Mouse (Mus musculus) kidney, adult 11 months (tissue): Measurements from ENCODE around the gene Syngr4.
"Not testable (repeated sequence)": the region's sequence is repeated elsewhere in the genome, so short reads cannot be mapped to it uniquely, and the experiment has no call there.

Experiments
- DNase-seq: peaks from one replicate; pipeline ENCODE4 v3.0.0; 2022

The Syngr4 gene

GRCm38 (mm10) chr7:45896517-45897257, at the start of gene Syngr4, which contains the start of gene Tmem143:
Syngr4 (minus strand) TSS chr7:45896714.
Tmem143 (plus strand) TSS chr7:45896941.
- peak; percentile 98 for DNase-seq

GRCm38 (mm10) chr7:45943280-45943679, 46.8 kb upstream of the Syngr4 start:
- DNase-seq = not testable (repeated sequence)

- DNase-seq = no peak
Observed at GRCm38 (mm10) chr7:45941986-45942385, 45.5 kb upstream of the Syngr4 start.

- DNase-seq = peak; percentile 40
Observed at GRCm38 (mm10) chr7:45939836-45940235, 43.3 kb upstream of the Syngr4 start.

GRCm38 (mm10) chr7:45935114-45935513, 38.6 kb upstream of the Syngr4 start:
- DNase-seq = peak; percentile 32

GRCm38 (mm10) chr7:45933766-45934165, 37.3 kb upstream of the Syngr4 start:
- not testable (repeated sequence) for DNase-seq

- no peak for DNase-seq
Observed at GRCm38 (mm10) chr7:45929688-45930087, 33.2 kb upstream of the Syngr4 start.

GRCm38 (mm10) chr7:45928626-45929295, 32.2 kb upstream of the Syngr4 start:
- no peak for DNase-seq

GRCm38 (mm10) chr7:45924429-45924816, 27.9 kb upstream of the Syngr4 start:
- peak; percentile 50 for DNase-seq

- peak; percentile 91 for DNase-seq
Observed at GRCm38 (mm10) chr7:45923762-45924428, 27.4 kb upstream of the Syngr4 start, which contains the start of gene Ccdc114. Ccdc114 (plus strand) TSS chr7:45924072.

- peak; percentile 95 for DNase-seq
Observed at GRCm38 (mm10) chr7:45922928-45923761, 26.6 kb upstream of the Syngr4 start.

- no peak for DNase-seq
Observed at GRCm38 (mm10) chr7:45921950-45922600, 25.6 kb upstream of the Syngr4 start.

- DNase-seq = no peak
Observed at GRCm38 (mm10) chr7:45921242-45921621, 24.7 kb upstream of the Syngr4 start, which contains the start of gene Emp3. Emp3 (minus strand) TSS chr7:45921404.

GRCm38 (mm10) chr7:45920583-45921241, 24.2 kb upstream of the Syngr4 start:
- no peak for DNase-seq

- no peak for DNase-seq
Observed at GRCm38 (mm10) chr7:45919761-45920160, 23.2 kb upstream of the Syngr4 start.

GRCm38 (mm10) chr7:45919083-45919671, 22.7 kb upstream of the Syngr4 start:
- no peak for DNase-seq

- no peak for DNase-seq
Observed at GRCm38 (mm10) chr7:45917926-45918325, 21.4 kb upstream of the Syngr4 start.

- DNase-seq = no peak
Observed at GRCm38 (mm10) chr7:45917004-45917704, 20.6 kb upstream of the Syngr4 start.

- DNase-seq = peak; percentile 80
Observed at GRCm38 (mm10) chr7:45916056-45917003, 19.8 kb upstream of the Syngr4 start.
